Mouse (Mus musculus) hindbrain, embryonic 12.5 days (tissue): Measurements from ENCODE around the gene Tchp. TPM values are rescaled to one million over a fixed set of nuclear protein-coding genes. Genes with fewer than 3 reads are reported as not detected.

ENCODE experiments used
- ATAC-seq: fragments of 200-750 bp; cut with Nextera tagmentation; 2 replicates; pipeline ENCODE4 v1.8.0; 2017; ENCODE audit warnings: moderate TSS enrichment; ENCODE audit not compliant: low FRiP score
- H3K27ac ChIP-seq: fragments of 300-500 bp; sonication (generic); 2 replicates; pipeline ENCODE4 v1.5.1; 2016; ENCODE audit warnings: mild to moderate bottlenecking
- H3K27me3 ChIP-seq: fragments of 300-500 bp; sonication (generic); 2 replicates; pipeline ENCODE4 v1.6.1; 2016; ENCODE audit warnings: mild to moderate bottlenecking
- H3K36me3 ChIP-seq: fragments of 300-500 bp; sonication (generic); 2 replicates; pipeline ENCODE4 v1.6.1; 2016; ENCODE audit warnings: mild to moderate bottlenecking
- H3K4me1 ChIP-seq: fragments of 300-500 bp; sonication (generic); 2 replicates; pipeline ENCODE4 v1.6.1; 2016
- H3K4me2 ChIP-seq: fragments of 300-500 bp; sonication (generic); replicated peaks from 2 replicates; pipeline ENCODE4 v1.6.1; 2016; ENCODE audit warnings: mild to moderate bottlenecking
- H3K4me3 ChIP-seq: fragments of 300-500 bp; sonication (generic); 2 replicates; pipeline ENCODE4 v1.5.1; 2016; ENCODE audit warnings: mild to moderate bottlenecking
- H3K9ac ChIP-seq: fragments of 300-500 bp; sonication (generic); 2 replicates; pipeline ENCODE4 v1.6.1; 2016; ENCODE audit warnings: mild to moderate bottlenecking, moderate library complexity
- H3K9me3 ChIP-seq: fragments of 300-500 bp; sonication (generic); replicated peaks from 2 replicates; pipeline ENCODE4 v1.6.1; 2016; ENCODE audit warnings: mild to moderate bottlenecking
- WGBS: fragments of 180-500 bp; shearing (Covaris S2); methylation state at CpG from one replicate; pipeline ENCODE4 v1.1.7; 2016; 5-methylcytosine and 5-hydroxymethylcytosine counted together
- polyA plus RNA-seq: library from polyadenylated mRNA; unstranded; fragments of >200 nt; fragmentation: Nextera tagmentation; extraction: Ambion mirVana; gene quantifications from 2 replicates; pipeline ENCODE4 v1.2.1, GENCODE M21; 2016

Tchp gene
- polyA plus RNA-seq = 19.6 and 21.1 TPM in 2 replicates

GRCm38 (mm10) chr5:114707265-114708068 lies at the start of gene Tchp:
Tchp (plus strand) TSS chr5:114707760.
- Histone ChIP-seq H3K36me3 (peaks cover 33% of the 10 kb centered on the region), H3K9ac (peak within 1 kb of the TSS; percentile 82), H3K27me3 (no peaks in the 10 kb centered on the region), H3K4me2 (peak within 1 kb of the TSS; percentile 65), H3K9me3 (no peaks in the 10 kb centered on the region), H3K4me3 (peak within 1 kb of the TSS; percentile 84), H3K27ac (no peak within 1 kb of the TSS), H3K4me1 (peaks cover 12% of the 10 kb centered on the region)
- ATAC-seq = peak; percentile 69
- 3% methylated on average over 49 of the region's 49 CpGs for WGBS

- WGBS = under 1% methylated on average over 36 of the region's 47 CpGs
- peak; percentile 52; the same call in 1 of the 2 replicates for ATAC-seq
- Histone ChIP-seq H3K4me2 (peak within 1 kb of the TSS; percentile 72), H3K9ac (peak within 1 kb of the TSS; percentile 53), H3K36me3 (no peaks in the 10 kb centered on the region), H3K4me1 (peaks cover 13% of the 10 kb centered on the region), H3K27ac (no peak within 1 kb of the TSS), H3K9me3 (no peaks in the 10 kb centered on the region), H3K4me3 (peak within 1 kb of the TSS; percentile 41), H3K27me3 (peaks cover 52% of the 10 kb centered on the region)
These were observed 49.3 kb upstream of the Tchp start, which contains the start of gene Trpv4 for GRCm38 (mm10) chr5:114658255-114658654. Trpv4 (minus strand) TSS chr5:114658421.

- ATAC-seq = no peak
- Histone ChIP-seq H3K4me2 (no peak overlapping the region), H3K27me3 (peaks cover 43% of the 10 kb centered on the region), H3K36me3 (no peaks in the 10 kb centered on the region), H3K9me3 (no peaks in the 10 kb centered on the region), H3K4me3 (no peak overlapping the region), H3K27ac (no peak overlapping the region), H3K9ac (no peak overlapping the region), H3K4me1 (peaks cover 17% of the 10 kb centered on the region)
- 79% methylated on average over 6 of the region's 6 CpGs for WGBS
These were observed 46.5 kb upstream of the Tchp start for GRCm38 (mm10) chr5:114661029-114661428.

- H3K27ac ChIP-seq = no peak overlapping the region
- no peak overlapping the region for H3K9ac ChIP-seq
- H3K9me3 ChIP-seq = no peaks in the 10 kb centered on the region
- no peak for ATAC-seq
- H3K36me3 ChIP-seq = peaks cover 3% of the 10 kb centered on the region; the same call in 1 of the 2 replicates
- H3K27me3 ChIP-seq = peaks cover 11% of the 10 kb centered on the region
- peaks cover 11% of the 10 kb centered on the region for H3K4me1 ChIP-seq
- 79% methylated on average over 4 of the region's 4 CpGs for WGBS
- no peak overlapping the region for H3K4me2 ChIP-seq
- H3K4me3 ChIP-seq = no peak overlapping the region
These were observed 43.4 kb upstream of the Tchp start for GRCm38 (mm10) chr5:114664139-114664538.

GRCm38 (mm10) chr5:114664750-114665149 lies 42.8 kb upstream of the Tchp start:
- no peak overlapping the region for H3K27ac ChIP-seq
- H3K27me3 ChIP-seq = peaks cover 5% of the 10 kb centered on the region
- WGBS = 75% methylated on average over 7 of the region's 7 CpGs
- no peak overlapping the region for H3K4me3 ChIP-seq
- peaks cover 11% of the 10 kb centered on the region for H3K4me1 ChIP-seq
- no peak overlapping the region for H3K4me2 ChIP-seq
- no peaks in the 10 kb centered on the region for H3K9me3 ChIP-seq
- H3K36me3 ChIP-seq = peaks cover 4% of the 10 kb centered on the region; the same call in 1 of the 2 replicates
- no peak for ATAC-seq
- H3K9ac ChIP-seq = 0 out of 2 replicates have a peak overlapping the region, but pooled peaks have one; percentile 23

GRCm38 (mm10) chr5:114666659-114667058 lies 40.9 kb upstream of the Tchp start:
- no peak for ATAC-seq
- Histone ChIP-seq H3K9ac (no peak overlapping the region), H3K4me3 (no peak overlapping the region), H3K27me3 (no peaks in the 10 kb centered on the region; the same call in 1 of the 2 replicates), H3K9me3 (no peaks in the 10 kb centered on the region), H3K27ac (no peak overlapping the region), H3K4me2 (no peak overlapping the region), H3K36me3 (peaks cover 4% of the 10 kb centered on the region; the same call in 1 of the 2 replicates), H3K4me1 (peaks cover 11% of the 10 kb centered on the region)
- 60% methylated on average over 1 of the region's 1 CpGs for WGBS

GRCm38 (mm10) chr5:114667228-114667856 lies 40.2 kb upstream of the Tchp start:
- no peak overlapping the region for H3K27ac ChIP-seq

GRCm38 (mm10) chr5:114669014-114669413 lies 38.5 kb upstream of the Tchp start:
- H3K4me1 ChIP-seq = peaks cover 11% of the 10 kb centered on the region
- no peak overlapping the region for H3K9ac ChIP-seq
- no peak for ATAC-seq
- peaks cover 16% of the 10 kb centered on the region for H3K36me3 ChIP-seq
- no peaks in the 10 kb centered on the region for H3K9me3 ChIP-seq
- no peak overlapping the region for H3K4me2 ChIP-seq
- H3K27me3 ChIP-seq = no peaks in the 10 kb centered on the region; the same call in 1 of the 2 replicates
- no peak overlapping the region for H3K27ac ChIP-seq
- WGBS = 92% methylated on average over 5 of the region's 5 CpGs
- H3K4me3 ChIP-seq = no peak overlapping the region

More at GRCm38 (mm10) chr5:114667228-114667856, 40.2 kb upstream of the Tchp start:
- H3K27me3 ChIP-seq = no peaks in the 10 kb centered on the region; the same call in 1 of the 2 replicates
- no peak overlapping the region for H3K9ac ChIP-seq
- H3K4me1 ChIP-seq = peaks cover 11% of the 10 kb centered on the region
- H3K4me2 ChIP-seq = peak overlapping the region; percentile 59
- peak; percentile 83 for ATAC-seq
- H3K36me3 ChIP-seq = peaks cover 4% of the 10 kb centered on the region; the same call in 1 of the 2 replicates
- 5% methylated on average over 36 of the region's 36 CpGs for WGBS
- H3K4me3 ChIP-seq = peak overlapping the region; percentile 23
- no peaks in the 10 kb centered on the region for H3K9me3 ChIP-seq

- Histone ChIP-seq H3K9me3 (no peaks in the 10 kb centered on the region), H3K27me3 (no peaks in the 10 kb centered on the region; the same call in 1 of the 2 replicates), H3K4me2 (no peak overlapping the region), H3K27ac (no peak overlapping the region), H3K9ac (no peak overlapping the region), H3K4me1 (no peaks in the 10 kb centered on the region), H3K36me3 (peaks cover 46% of the 10 kb centered on the region), H3K4me3 (no peak overlapping the region)
- 87% methylated on average over 13 of the region's 13 CpGs for WGBS
- no peak for ATAC-seq
These were observed 34.4 kb upstream of the Tchp start for GRCm38 (mm10) chr5:114673114-114673513.

GRCm38 (mm10) chr5:114674594-114674993 lies 33.0 kb upstream of the Tchp start:
- peaks cover 3% of the 10 kb centered on the region for H3K4me1 ChIP-seq
- no peak overlapping the region for H3K4me3 ChIP-seq
- H3K4me2 ChIP-seq = no peak overlapping the region
- no peak overlapping the region for H3K9ac ChIP-seq
- 86% methylated on average over 8 of the region's 8 CpGs for WGBS
- no peak overlapping the region for H3K27ac ChIP-seq
- ATAC-seq = no peak
- no peaks in the 10 kb centered on the region for H3K9me3 ChIP-seq
- H3K36me3 ChIP-seq = peaks cover 43% of the 10 kb centered on the region
- H3K27me3 ChIP-seq = no peaks in the 10 kb centered on the region; the same call in 1 of the 2 replicates

GRCm38 (mm10) chr5:114679841-114680591 lies 27.5 kb upstream of the Tchp start:
- ATAC-seq = no peak
- Histone ChIP-seq H3K9ac (no peak overlapping the region), H3K4me2 (no peak overlapping the region), H3K4me3 (no peak overlapping the region), H3K4me1 (peaks cover 32% of the 10 kb centered on the region), H3K36me3 (peaks cover 22% of the 10 kb centered on the region), H3K27me3 (no peaks in the 10 kb centered on the region), H3K9me3 (no peaks in the 10 kb centered on the region), H3K27ac (peak overlapping the region; percentile 7; the same call in 1 of the 2 replicates)
- WGBS = 57% methylated on average over 17 of the region's 17 CpGs
